Mouse (Mus musculus): ENCODE data around the gene D11Wsu47e. TPM values are rescaled to one million over a fixed set of nuclear protein-coding genes. Genes with fewer than 3 reads are reported as not detected.
"Not testable (repeated sequence)": the region's sequence is repeated elsewhere in the genome, so short reads cannot be mapped to it uniquely, and the experiment has no call there.

The D11Wsu47e gene
- polyA plus RNA-seq, 1 experiment from 2014 or later, result 23.3 TPM

DNA sequence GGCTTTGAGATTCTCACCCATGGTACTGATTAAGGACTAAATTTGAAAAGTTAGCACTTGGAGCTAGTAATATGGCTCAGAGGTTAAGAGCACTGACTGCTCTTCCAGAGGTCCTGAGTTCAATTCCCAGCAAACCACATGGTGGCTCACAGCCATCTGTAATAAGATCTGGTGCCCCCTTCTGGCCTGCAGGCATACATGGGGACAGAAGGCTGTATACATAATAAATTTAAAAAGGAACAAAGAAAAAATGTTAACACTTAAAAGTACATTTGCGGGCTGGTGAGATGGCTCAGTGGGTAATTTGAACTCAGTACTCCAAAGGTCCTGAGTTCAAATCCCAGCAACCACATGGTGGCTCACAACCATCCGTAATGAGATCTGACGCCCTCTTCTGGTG lies 24.0 kb upstream of the D11Wsu47e start:
- H3K9me3 ChIP-seq (ENCODE audit: control insufficient read depth, low read length); H3K27ac ChIP-seq (ENCODE audit: low read depth, low read length); DNase-seq (ENCODE audit: low spot score, missing footprints); H3K9ac ChIP-seq (ENCODE audit: low read length); H3K4me3 ChIP-seq (ENCODE audit: low read depth, low read length); ATAC-seq (ENCODE audit: low FRiP score); H3K27me3 ChIP-seq (ENCODE audit: control insufficient read depth, insufficient read depth, low read length); H3K4me2 ChIP-seq; H3K4me1 ChIP-seq (ENCODE audit: control insufficient read depth, insufficient read depth, low read length): not testable (repeated sequence)
- over 99% methylated on average over 3 of the region's 3 CpGs for WGBS
- peaks cover 43% of the 10 kb centered on the region for H3K36me3 ChIP-seq (ENCODE audit: control insufficient read depth, insufficient read depth, low read length)

DNA sequence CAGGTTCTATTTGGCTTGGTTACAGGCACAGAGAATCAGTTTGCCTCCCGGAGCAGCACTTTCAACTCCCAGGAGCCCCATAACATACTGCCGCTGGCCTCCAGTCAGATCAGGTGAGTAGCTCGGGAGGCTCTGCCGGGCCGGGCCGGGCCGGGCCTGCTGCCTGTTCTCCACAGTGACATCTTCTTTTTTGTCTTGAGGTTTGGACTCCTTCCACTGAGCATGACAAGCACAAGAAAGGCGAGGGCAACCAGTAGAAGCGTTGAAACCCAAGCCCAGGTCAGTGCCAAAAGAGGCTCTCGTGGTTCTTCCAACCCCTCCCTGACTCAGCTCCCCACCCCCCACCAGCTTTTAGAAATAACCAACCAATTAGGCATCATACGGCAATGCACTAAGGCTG lies 23.3 kb upstream of the D11Wsu47e start:
- H3K9ac ChIP-seq (ENCODE audit: low read length), result no peak overlapping the region
- DNase-seq (ENCODE audit: low spot score, missing footprints), result no peak
- peaks cover 36% of the 10 kb centered on the region for H3K36me3 ChIP-seq (ENCODE audit: control insufficient read depth, insufficient read depth, low read length)
- no peak for ATAC-seq (ENCODE audit: low FRiP score)
- H3K4me3 ChIP-seq (ENCODE audit: low read depth, low read length), result no peak overlapping the region
- H3K4me2 ChIP-seq, result no peak overlapping the region
- no peaks in the 10 kb centered on the region for H3K4me1 ChIP-seq (ENCODE audit: control insufficient read depth, insufficient read depth, low read length)
- no peaks in the 10 kb centered on the region for H3K27me3 ChIP-seq (ENCODE audit: control insufficient read depth, insufficient read depth, low read length)
- H3K27ac ChIP-seq (ENCODE audit: low read depth, low read length), result no peak overlapping the region
- 97% methylated on average over 11 of the region's 11 CpGs for WGBS
- H3K9me3 ChIP-seq (ENCODE audit: control insufficient read depth, low read length), result no peaks in the 10 kb centered on the region

GRCm38 (mm10) chr11:113661835-113662351 lies 22.3 kb upstream of the D11Wsu47e start:
- no peak overlapping the region for H3K27ac ChIP-seq (ENCODE audit: low read depth, low read length)
- DNase-seq (ENCODE audit: low spot score, missing footprints), result no peak
- no peaks in the 10 kb centered on the region for H3K27me3 ChIP-seq (ENCODE audit: control insufficient read depth, insufficient read depth, low read length)
- H3K9me3 ChIP-seq (ENCODE audit: control insufficient read depth, low read length), result no peaks in the 10 kb centered on the region
- no peaks in the 10 kb centered on the region for H3K4me1 ChIP-seq (ENCODE audit: control insufficient read depth, insufficient read depth, low read length)
- 94% methylated on average over 18 of the region's 18 CpGs for WGBS
- no peak overlapping the region for H3K4me3 ChIP-seq (ENCODE audit: low read depth, low read length)
- H3K4me2 ChIP-seq, result no peak overlapping the region
- H3K9ac ChIP-seq (ENCODE audit: low read length), result no peak overlapping the region
- ATAC-seq (ENCODE audit: low FRiP score), result no peak
- H3K36me3 ChIP-seq (ENCODE audit: control insufficient read depth, insufficient read depth, low read length), result peaks cover 30% of the 10 kb centered on the region

- Histone ChIP-seq H3K36me3 (ENCODE audit: control insufficient read depth, insufficient read depth, low read length) (peaks cover 16% of the 10 kb centered on the region), H3K9ac (ENCODE audit: low read length) (no peak overlapping the region), H3K27ac (ENCODE audit: low read depth, low read length) (no peak overlapping the region), H3K4me2 (no peak overlapping the region), H3K4me3 (ENCODE audit: low read depth, low read length) (no peak overlapping the region), H3K27me3 (ENCODE audit: control insufficient read depth, insufficient read depth, low read length) (no peaks in the 10 kb centered on the region), H3K4me1 (ENCODE audit: control insufficient read depth, insufficient read depth, low read length) (0 out of 2 replicates have a peak, but pooled peaks cover 2% of the 10 kb centered on the region), H3K9me3 (ENCODE audit: control insufficient read depth, low read length) (no peaks in the 10 kb centered on the region)
- 72% methylated on average over 2 of the region's 2 CpGs for WGBS
- no peak for ATAC-seq (ENCODE audit: low FRiP score)
- DNase-seq (ENCODE audit: low spot score, missing footprints), result peak; percentile 82
Observed at GRCm38 (mm10) chr11:113664279-113664678, 19.9 kb upstream of the D11Wsu47e start.

- Histone ChIP-seq H3K27ac (ENCODE audit: low read depth, low read length) (no peak overlapping the region), H3K4me2 (no peak overlapping the region), H3K9me3 (ENCODE audit: control insufficient read depth, low read length) (no peaks in the 10 kb centered on the region), H3K9ac (ENCODE audit: low read length) (no peak overlapping the region), H3K4me1 (ENCODE audit: control insufficient read depth, insufficient read depth, low read length) (0 out of 2 replicates have a peak, but pooled peaks cover 2% of the 10 kb centered on the region), H3K4me3 (ENCODE audit: low read depth, low read length) (no peak overlapping the region), H3K36me3 (ENCODE audit: control insufficient read depth, insufficient read depth, low read length) (peaks cover 10% of the 10 kb centered on the region; the same call in 1 of the 2 replicates), H3K27me3 (ENCODE audit: control insufficient read depth, insufficient read depth, low read length) (no peaks in the 10 kb centered on the region)
- DNase-seq (ENCODE audit: low spot score, missing footprints) (no peak), ATAC-seq (ENCODE audit: low FRiP score) (no peak)
- WGBS, result 92% methylated on average over 6 of the region's 6 CpGs
Observed at GRCm38 (mm10) chr11:113666205-113666604, 18.0 kb upstream of the D11Wsu47e start.

DNA sequence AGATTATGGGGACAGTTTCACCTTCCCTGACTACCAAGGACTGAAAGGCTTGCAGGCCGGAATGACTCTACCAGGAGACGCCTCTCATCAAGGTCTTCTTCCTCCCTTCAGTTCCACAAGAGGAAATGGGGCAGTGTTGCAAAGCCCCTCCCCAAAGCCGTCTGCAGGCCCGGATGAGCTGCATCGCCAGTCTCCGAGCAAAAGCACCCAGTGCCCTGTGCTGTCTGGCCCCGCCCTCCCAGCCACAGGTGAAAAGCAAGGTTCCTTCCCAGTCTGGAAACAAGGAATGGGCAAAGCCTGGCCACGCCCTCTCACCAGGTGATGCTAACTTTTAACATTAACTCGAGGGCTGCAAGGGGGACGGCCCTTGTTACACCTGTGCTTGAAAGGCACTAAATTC lies 17.6 kb upstream of the D11Wsu47e start:
- ATAC-seq (ENCODE audit: low FRiP score), result no peak
- no peak overlapping the region for H3K9ac ChIP-seq (ENCODE audit: low read length)
- no peaks in the 10 kb centered on the region for H3K9me3 ChIP-seq (ENCODE audit: control insufficient read depth, low read length)
- H3K4me1 ChIP-seq (ENCODE audit: control insufficient read depth, insufficient read depth, low read length), result 0 out of 2 replicates have a peak, but pooled peaks cover 2% of the 10 kb centered on the region
- WGBS, result 70% methylated on average over 10 of the region's 10 CpGs
- H3K4me2 ChIP-seq, result no peak overlapping the region
- no peaks in the 10 kb centered on the region for H3K27me3 ChIP-seq (ENCODE audit: control insufficient read depth, insufficient read depth, low read length)
- no peak for DNase-seq (ENCODE audit: low spot score, missing footprints)
- H3K4me3 ChIP-seq (ENCODE audit: low read depth, low read length), result no peak overlapping the region
- H3K36me3 ChIP-seq (ENCODE audit: control insufficient read depth, insufficient read depth, low read length), result peaks cover 7% of the 10 kb centered on the region; the same call in 1 of the 2 replicates
- H3K27ac ChIP-seq (ENCODE audit: low read depth, low read length), result no peak overlapping the region

GRCm38 (mm10) chr11:113667122-113667521 lies 17.1 kb upstream of the D11Wsu47e start:
- Histone ChIP-seq H3K27me3 (ENCODE audit: control insufficient read depth, insufficient read depth, low read length) (no peaks in the 10 kb centered on the region), H3K9ac (ENCODE audit: low read length) (no peak overlapping the region)

DNA sequence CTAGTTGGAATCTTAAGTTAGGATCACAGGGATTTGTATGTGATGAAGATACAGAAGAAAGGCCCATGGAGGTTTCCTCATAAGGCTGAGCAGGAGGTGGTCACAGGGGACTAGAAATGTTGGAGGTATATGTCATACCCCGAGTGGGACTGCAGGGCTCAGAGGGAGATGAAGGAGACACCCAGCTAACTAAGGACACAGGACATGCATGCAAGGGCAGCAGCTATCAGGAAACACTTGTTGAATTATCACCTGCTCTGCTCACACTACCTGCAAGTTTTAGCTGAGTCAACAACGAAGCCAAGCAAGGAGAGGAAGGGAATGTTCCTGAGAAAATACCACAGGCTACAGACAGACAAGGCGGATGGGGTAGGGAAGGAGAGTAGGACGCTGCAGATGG lies 16.5 kb upstream of the D11Wsu47e start:
- Histone ChIP-seq H3K9ac (ENCODE audit: low read length) (no peak overlapping the region), H3K4me1 (ENCODE audit: control insufficient read depth, insufficient read depth, low read length) (0 out of 2 replicates have a peak, but pooled peaks cover 2% of the 10 kb centered on the region), H3K9me3 (ENCODE audit: control insufficient read depth, low read length) (no peaks in the 10 kb centered on the region), H3K4me2 (no peak overlapping the region), H3K27ac (ENCODE audit: low read depth, low read length) (no peak overlapping the region), H3K4me3 (ENCODE audit: low read depth, low read length) (no peak overlapping the region), H3K27me3 (ENCODE audit: control insufficient read depth, insufficient read depth, low read length) (no peaks in the 10 kb centered on the region), H3K36me3 (ENCODE audit: control insufficient read depth, insufficient read depth, low read length) (peaks cover 5% of the 10 kb centered on the region; the same call in 1 of the 2 replicates)
- DNase-seq (ENCODE audit: low spot score, missing footprints) (no peak), ATAC-seq (ENCODE audit: low FRiP score) (no peak)
- WGBS, result 85% methylated on average over 4 of the region's 4 CpGs

More at GRCm38 (mm10) chr11:113667122-113667521, 17.1 kb upstream of the D11Wsu47e start:
- Histone ChIP-seq H3K4me3 (ENCODE audit: low read depth, low read length) (no peak overlapping the region), H3K36me3 (ENCODE audit: control insufficient read depth, insufficient read depth, low read length) (peaks cover 7% of the 10 kb centered on the region; the same call in 1 of the 2 replicates), H3K27ac (ENCODE audit: low read depth, low read length) (no peak overlapping the region), H3K4me2 (no peak overlapping the region), H3K9me3 (ENCODE audit: control insufficient read depth, low read length) (no peaks in the 10 kb centered on the region), H3K4me1 (ENCODE audit: control insufficient read depth, insufficient read depth, low read length) (0 out of 2 replicates have a peak, but pooled peaks cover 2% of the 10 kb centered on the region)
- WGBS, result 88% methylated on average over 2 of the region's 2 CpGs
- DNase-seq (ENCODE audit: low spot score, missing footprints) (no peak), ATAC-seq (ENCODE audit: low FRiP score) (no peak)

DNA sequence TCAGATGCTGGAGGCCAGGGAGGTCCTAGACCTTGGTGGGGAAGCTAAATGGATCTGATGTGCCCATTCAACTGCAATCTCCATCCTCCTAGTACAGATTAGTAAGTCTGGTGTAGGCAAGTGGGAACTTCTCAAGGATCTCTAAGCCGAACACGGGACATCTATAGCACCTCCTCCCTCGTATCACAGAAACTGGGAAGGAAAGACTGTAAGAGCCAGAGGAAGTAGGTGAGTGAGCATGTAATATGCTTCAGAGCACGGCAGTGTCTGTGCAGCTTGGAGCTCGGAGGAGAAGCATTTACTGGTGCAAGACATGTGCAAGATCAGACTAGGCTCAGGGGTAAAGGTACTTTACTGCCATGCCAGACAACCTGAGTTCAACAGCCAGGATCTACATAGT lies 15.4 kb upstream of the D11Wsu47e start:
- no peak for ATAC-seq (ENCODE audit: low FRiP score)

More for the DNA sequence above, 15.4 kb upstream of the D11Wsu47e start:
- Histone ChIP-seq H3K27ac (ENCODE audit: low read depth, low read length) (no peak overlapping the region), H3K9me3 (ENCODE audit: control insufficient read depth, low read length) (no peaks in the 10 kb centered on the region), H3K4me3 (ENCODE audit: low read depth, low read length) (no peak overlapping the region), H3K4me1 (ENCODE audit: control insufficient read depth, insufficient read depth, low read length) (0 out of 2 replicates have a peak, but pooled peaks cover 2% of the 10 kb centered on the region), H3K4me2 (no peak overlapping the region), H3K27me3 (ENCODE audit: control insufficient read depth, insufficient read depth, low read length) (no peaks in the 10 kb centered on the region), H3K9ac (ENCODE audit: low read length) (no peak overlapping the region), H3K36me3 (ENCODE audit: control insufficient read depth, insufficient read depth, low read length) (peaks cover 9% of the 10 kb centered on the region)
- no peak for DNase-seq (ENCODE audit: low spot score, missing footprints)
- WGBS, result 94% methylated on average over 5 of the region's 5 CpGs
